8 mouse cellular contexts compared by ENCODE assay signal in genomic region chr5:102149481-102150129, GRCm38 (mm10).
DNase-seq lines count a peak whose midpoint lies in the region; ATAC-seq and TF ChIP-seq lines count a peak whose summit lies in the region.

No protein-coding gene starts in this region.

- peak; percentile 94 for TF ChIP-seq CTCF in cerebellum, adult 2 months (IDR thresholded peaks at IDR 0.05; ENCODE audit: borderline replicate concordance, insufficient read depth, low read depth, low read length)
- TF ChIP-seq CTCF in intestine, postnatal 0 days (IDR thresholded peaks at IDR 0.05; ENCODE audit: low read depth): peak; percentile 93
- TF ChIP-seq CTCF in midbrain, postnatal 0 days (IDR thresholded peaks at IDR 0.05): peak; percentile 99

- no peaks in the 10 kb centered on the region for H3K9me3 ChIP-seq in intestine, embryonic 14.5 days (ENCODE audit: control insufficient read depth, low read length)
- H3K9me3 ChIP-seq in intestine, embryonic 16.5 days (ENCODE audit: control insufficient read depth, low read length): no peaks in the 10 kb centered on the region
- no peaks in the 10 kb centered on the region for H3K9me3 ChIP-seq in intestine, postnatal 0 days (ENCODE audit: control insufficient read depth)
- no peaks in the 10 kb centered on the region for H3K9me3 ChIP-seq in midbrain, postnatal 0 days (ENCODE audit: low read length)

- no peaks in the 10 kb centered on the region for H3K4me1 ChIP-seq in intestine, embryonic 14.5 days (replicated peaks; ENCODE audit: control insufficient read depth, insufficient read depth, low read length)
- no peaks in the 10 kb centered on the region for H3K4me1 ChIP-seq in intestine, embryonic 16.5 days (ENCODE audit: control insufficient read depth, insufficient read depth, low read length)
- no peaks in the 10 kb centered on the region for H3K4me1 ChIP-seq in cerebellum, adult 2 months (ENCODE audit: control insufficient read depth, insufficient read depth, low read length)
- no peaks in the 10 kb centered on the region for H3K4me1 ChIP-seq in intestine, postnatal 0 days (replicated peaks; ENCODE audit: control insufficient read depth, insufficient read depth, low read length)
- H3K4me1 ChIP-seq in midbrain, postnatal 0 days (ENCODE audit: insufficient read depth, low read length): no peaks in the 10 kb centered on the region

- intact Hi-C loops in left cerebral cortex, postnatal 4 days (cut with DNase I): loop anchor here (5.0 kb wide), 1 partner anchor 543 kb away; no protein-coding TSS in a partner anchor

- no peak overlapping the region for H3K4me3 ChIP-seq in intestine, embryonic 14.5 days (ENCODE audit: low read depth, low read length)
- H3K4me3 ChIP-seq in intestine, embryonic 16.5 days (ENCODE audit: low read length): no peak overlapping the region
- H3K4me3 ChIP-seq in cerebellum, adult 2 months (replicated peaks; ENCODE audit: insufficient read depth, low read depth, low read length): no peak overlapping the region
- no peak overlapping the region for H3K4me3 ChIP-seq in intestine, postnatal 0 days (ENCODE audit: low read depth, low read length)
- no peak overlapping the region for H3K4me3 ChIP-seq in midbrain, postnatal 0 days (ENCODE audit: low read depth, low read length)

- no peaks in the 10 kb centered on the region for H3K36me3 ChIP-seq in intestine, embryonic 14.5 days (ENCODE audit: control insufficient read depth, insufficient read depth, low read length)
- no peaks in the 10 kb centered on the region for H3K36me3 ChIP-seq in intestine, embryonic 16.5 days (ENCODE audit: control insufficient read depth, insufficient read depth, low read length)
- H3K36me3 ChIP-seq in intestine, postnatal 0 days (ENCODE audit: control insufficient read depth, insufficient read depth): no peaks in the 10 kb centered on the region
- H3K36me3 ChIP-seq in midbrain, postnatal 0 days (ENCODE audit: insufficient read depth, low read length): no peaks in the 10 kb centered on the region

- H3K27ac ChIP-seq in intestine, embryonic 14.5 days (ENCODE audit: low read depth): no peak overlapping the region
- no peak overlapping the region for H3K27ac ChIP-seq in intestine, embryonic 16.5 days (ENCODE audit: low read length)
- no peak overlapping the region for H3K27ac ChIP-seq in cerebellum, adult 2 months (ENCODE audit: insufficient read depth, low read length)
- H3K27ac ChIP-seq in intestine, postnatal 0 days (ENCODE audit: low read depth, low read length): no peak overlapping the region
- peak overlapping the region; percentile 13; the same call in 1 of the 2 replicates for H3K27ac ChIP-seq in midbrain, postnatal 0 days (ENCODE audit: low read depth, low read length)

- H3K4me2 ChIP-seq in intestine, embryonic 14.5 days (ENCODE audit: low read length): no peak overlapping the region
- H3K4me2 ChIP-seq in intestine, embryonic 16.5 days (ENCODE audit: low read depth, low read length): no peak overlapping the region
- no peak overlapping the region for H3K4me2 ChIP-seq in intestine, postnatal 0 days (replicated peaks; ENCODE audit: low read depth)
- no peak overlapping the region for H3K4me2 ChIP-seq in midbrain, postnatal 0 days (ENCODE audit: low read depth, low read length, poor library complexity, severe bottlenecking)

- 0 out of 2 replicates have a peak, but pooled peaks have one; percentile 55 for ATAC-seq in intestine, embryonic 14.5 days (replicated peaks; ENCODE audit: low FRiP score, low TSS enrichment, low read depth)
- no peak for ATAC-seq in intestine, embryonic 16.5 days
- no peak for ATAC-seq in intestine, postnatal 0 days
- ATAC-seq in midbrain, postnatal 0 days (ENCODE audit: low FRiP score): peak; percentile 88

- H3K27me3 ChIP-seq in intestine, embryonic 14.5 days (replicated peaks; ENCODE audit: control insufficient read depth, insufficient read depth, low read length): no peaks in the 10 kb centered on the region
- no peaks in the 10 kb centered on the region for H3K27me3 ChIP-seq in intestine, embryonic 16.5 days (replicated peaks; ENCODE audit: control insufficient read depth, insufficient read depth, low read length)
- H3K27me3 ChIP-seq in cerebellum, adult 2 months (ENCODE audit: control insufficient read depth, insufficient read depth, low read length): no peaks in the 10 kb centered on the region
- H3K27me3 ChIP-seq in intestine, postnatal 0 days (replicated peaks; ENCODE audit: control insufficient read depth, insufficient read depth, low read length): no peaks in the 10 kb centered on the region
- H3K27me3 ChIP-seq in midbrain, postnatal 0 days (ENCODE audit: insufficient read depth, low read length): no peaks in the 10 kb centered on the region

- no peak for TF ChIP-seq POLR2A in cerebellum, adult 2 months (IDR thresholded peaks at IDR 0.05; ENCODE audit: borderline replicate concordance, insufficient read depth, low read length)

- no peak overlapping the region for H3K9ac ChIP-seq in intestine, embryonic 14.5 days (ENCODE audit: low read length)
- no peak overlapping the region for H3K9ac ChIP-seq in intestine, embryonic 16.5 days (ENCODE audit: low read depth, low read length)
- H3K9ac ChIP-seq in intestine, postnatal 0 days (ENCODE audit: low read depth, low read length): no peak overlapping the region
- no peak overlapping the region for H3K9ac ChIP-seq in midbrain, postnatal 0 days (replicated peaks; ENCODE audit: low read length, poor library complexity, severe bottlenecking)

- 42% methylated on average over 14 of the region's 14 CpGs for WGBS in intestine, embryonic 14.5 days
- WGBS in intestine, embryonic 16.5 days: 38% methylated on average over 14 of the region's 14 CpGs
- 53% methylated on average over 14 of the region's 14 CpGs for WGBS in cerebellum, adult 2 months
- WGBS in intestine, postnatal 0 days: 44% methylated on average over 14 of the region's 14 CpGs
- 32% methylated on average over 14 of the region's 14 CpGs for WGBS in midbrain, postnatal 0 days

- DNase-seq in intestine, embryonic 14.5 days (ENCODE audit: low spot score): peak; percentile 91
- peak; percentile 74 to 84 for DNase-seq in cerebellum, adult 2 months
- DNase-seq in forelimb bud, embryonic 11.5 days (ENCODE audit: low read depth, low spot score): peak; percentile 87
- peak; percentile 80 for DNase-seq in left cerebral cortex, postnatal 4 days
- DNase-seq in midbrain, postnatal 0 days (ENCODE audit: low spot score): peak; percentile 91
- peak; percentile 65 for DNase-seq in telencephalon, adult 2 months (ENCODE audit: low read depth, low spot score)

Comparison
In these comparisons a context has a peak if more than half of its experiments do, and no peak if none do; other contexts are left out.
1. ATAC-seq: peak in intestine, embryonic 14.5 days (single experiment) and midbrain, postnatal 0 days (single experiment); none in intestine, embryonic 16.5 days (single experiment) and intestine, postnatal 0 days (single experiment).
2. Peak in every context shown above with its lines, with median percentiles within 50 percentile points of each other: DNase-seq and CTCF ChIP-seq.